Mouse (Mus musculus): Measurements from ENCODE around the gene Sdr42e1.

The Sdr42e1 gene

GRCm38 (mm10) chr8:117660358-117661031 is 13.0 kb downstream of the Sdr42e1 start:
- no peak for DNase-seq

- no peak for DNase-seq
These were observed 14.5 kb downstream of the Sdr42e1 start for GRCm38 (mm10) chr8:117658990-117659389.

GRCm38 (mm10) chr8:117652318-117652717 is 21.2 kb downstream of the Sdr42e1 start:
- DNase-seq = no peak

GRCm38 (mm10) chr8:117646440-117646839 is 27.0 kb downstream of the Sdr42e1 start:
- no peak for DNase-seq

GRCm38 (mm10) chr8:117646020-117646419 is 27.5 kb downstream of the Sdr42e1 start:
- peak; percentile 5 for DNase-seq

- DNase-seq = no peak
These were observed 28.0 kb downstream of the Sdr42e1 start for GRCm38 (mm10) chr8:117645486-117645885.

GRCm38 (mm10) chr8:117639631-117640030 is 33.9 kb downstream of the Sdr42e1 start:
- DNase-seq = no peak

- DNase-seq = no peak
These were observed 36.0 kb downstream of the Sdr42e1 start for GRCm38 (mm10) chr8:117637462-117637861.

- DNase-seq = no peak
These were observed 39.1 kb downstream of the Sdr42e1 start for GRCm38 (mm10) chr8:117634406-117634805.

GRCm38 (mm10) chr8:117632532-117632931 is 41.0 kb downstream of the Sdr42e1 start:
- DNase-seq = no peak

GRCm38 (mm10) chr8:117627096-117627495 is 46.4 kb downstream of the Sdr42e1 start:
- no peak for DNase-seq

- peak; percentile 43 for DNase-seq
These were observed 47.2 kb downstream of the Sdr42e1 start for GRCm38 (mm10) chr8:117626040-117626838.

- DNase-seq = no peak
These were observed 60.6 kb downstream of the Sdr42e1 start for GRCm38 (mm10) chr8:117612861-117613260.

Measured in cerebellum, adult 8-10 months (tissue).